Mouse (Mus musculus): ENCODE results near the gene Map7d1.

Map7d1 gene

DNA sequence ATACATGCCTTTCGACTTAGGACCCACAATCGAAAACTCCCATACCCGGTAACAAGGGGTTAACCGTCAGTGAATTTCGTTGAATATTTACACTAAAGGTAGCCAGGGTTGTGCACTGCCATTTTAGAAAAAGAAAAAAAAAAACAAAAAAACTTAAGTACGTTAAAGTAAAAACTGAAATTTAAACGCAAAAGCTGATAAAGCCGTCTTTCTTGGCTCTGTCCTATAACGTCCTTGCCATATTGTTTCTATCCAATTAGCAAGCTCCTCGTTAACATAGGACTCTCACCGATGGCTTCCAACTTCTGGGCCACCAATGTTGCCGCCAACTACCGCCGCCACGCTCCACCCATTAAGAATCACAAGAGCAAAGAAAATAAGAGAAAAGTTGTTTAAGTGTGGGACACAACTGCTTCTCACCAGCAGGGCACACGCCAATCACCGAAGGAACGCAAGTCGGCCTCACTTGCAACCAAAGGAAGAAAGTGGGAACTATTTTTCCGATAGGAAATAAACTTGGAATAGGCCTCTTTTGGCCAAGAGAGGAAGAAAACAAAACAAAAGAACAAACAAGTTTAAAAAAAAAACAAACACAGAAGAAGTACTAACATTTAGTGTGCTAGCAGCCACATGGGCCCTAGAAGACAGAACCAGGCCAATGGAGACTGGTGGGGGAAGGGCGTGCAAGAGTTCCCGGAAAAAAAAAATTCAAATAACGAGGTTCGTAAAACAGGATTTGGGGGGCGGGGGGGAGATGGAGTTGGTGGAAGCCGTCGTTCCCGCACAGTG is 54.4 kb downstream of the Map7d1 start:
- DNase-seq: no peak

DNA sequence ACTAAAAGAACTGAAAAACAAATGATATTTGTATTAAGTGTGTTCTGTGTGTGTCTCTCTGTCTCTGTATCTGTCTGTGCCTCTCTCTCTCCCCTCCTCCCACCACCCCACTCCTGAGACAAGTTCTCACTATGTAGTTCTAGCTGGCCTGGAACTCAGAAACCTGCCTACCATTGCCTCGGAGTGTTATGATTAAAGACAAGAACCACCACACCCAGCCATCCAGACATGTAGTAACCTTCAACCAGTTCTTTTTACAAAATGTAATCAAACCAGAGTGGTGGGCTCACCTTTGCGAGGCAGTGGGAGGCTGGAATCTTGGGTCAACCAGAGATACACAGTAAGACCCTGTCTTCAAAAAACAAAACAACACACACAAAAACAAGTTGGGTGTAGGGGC is 55.5 kb downstream of the Map7d1 start:
- DNase-seq: no peak

DNA sequence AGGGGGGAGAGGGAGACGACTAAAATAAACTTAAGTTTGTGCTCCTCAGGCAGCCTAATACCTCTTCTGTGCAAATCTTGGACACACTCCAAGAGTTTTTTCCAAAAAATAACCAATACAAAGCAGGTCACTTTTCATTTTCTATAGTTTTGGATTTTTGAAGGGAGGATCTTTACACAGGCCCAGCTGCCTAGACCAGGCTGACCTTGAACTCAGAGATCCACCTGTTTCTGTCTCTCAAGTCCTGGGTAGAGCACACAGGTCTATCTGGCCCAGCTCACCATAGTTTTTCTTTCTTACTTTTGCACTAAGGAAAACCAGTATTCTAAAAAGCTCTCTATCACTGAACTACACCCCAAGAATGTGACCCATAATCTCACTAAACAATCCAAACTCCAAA is 56.1 kb downstream of the Map7d1 start:
- no peak for DNase-seq

DNA sequence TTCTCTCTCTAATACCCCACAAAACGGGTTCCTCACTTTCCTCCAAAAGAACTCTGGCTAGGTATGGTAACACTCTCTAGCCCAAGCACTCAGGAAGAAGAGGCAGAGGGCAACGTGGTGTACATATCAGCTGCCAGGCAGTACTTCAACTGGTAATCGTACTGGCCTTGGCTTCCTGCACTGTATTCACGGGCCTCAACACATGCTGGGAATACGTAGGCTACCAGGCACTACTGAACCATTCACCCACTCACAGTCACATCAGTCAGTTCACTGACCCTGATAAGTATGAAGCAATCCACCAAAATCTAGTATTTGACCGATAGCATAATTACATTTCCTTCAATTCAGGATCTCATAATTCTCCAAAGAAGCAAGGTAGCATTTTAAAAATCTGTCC is 56.6 kb downstream of the Map7d1 start:
- no peak for DNase-seq

DNA sequence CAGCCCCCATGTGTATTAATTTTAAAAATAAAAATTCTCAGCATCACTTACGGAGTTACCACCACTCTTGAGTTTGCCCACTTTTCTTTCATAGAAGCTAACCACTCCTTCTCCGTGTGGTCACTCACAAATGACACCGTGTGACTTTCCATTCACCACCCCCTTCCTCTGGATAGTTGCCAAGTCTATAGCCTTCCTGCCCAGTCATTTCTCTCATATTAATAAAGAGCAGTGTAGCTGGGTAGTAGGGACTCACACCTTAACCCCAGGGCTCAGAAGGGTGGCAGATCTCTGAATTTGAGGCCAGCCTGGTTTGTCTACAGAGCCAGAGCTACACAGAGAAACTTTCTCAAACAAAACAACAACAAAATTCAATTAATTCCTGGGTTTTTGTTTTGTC is 58.7 kb downstream of the Map7d1 start:
- no peak for DNase-seq

DNA sequence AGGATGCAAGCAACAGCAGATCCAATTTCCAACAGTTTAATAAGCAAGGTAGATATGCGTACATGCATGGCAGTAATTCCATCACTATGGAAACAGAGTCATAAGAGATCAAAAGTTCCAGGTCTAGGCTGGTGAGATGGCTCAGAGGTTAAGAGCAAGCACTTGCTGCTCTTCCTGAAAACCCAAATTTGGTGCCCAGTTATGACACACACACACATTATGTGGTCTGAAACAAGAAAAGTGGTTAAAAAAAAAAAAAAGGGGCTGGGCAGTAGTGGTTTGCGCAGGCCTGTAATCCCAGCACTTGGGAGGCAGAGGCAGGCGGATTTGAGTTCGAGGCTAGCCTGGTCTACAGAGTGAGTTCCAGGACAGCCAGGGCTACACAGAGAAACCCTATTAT is 61.2 kb downstream of the Map7d1 start:
- no peak for DNase-seq

DNA sequence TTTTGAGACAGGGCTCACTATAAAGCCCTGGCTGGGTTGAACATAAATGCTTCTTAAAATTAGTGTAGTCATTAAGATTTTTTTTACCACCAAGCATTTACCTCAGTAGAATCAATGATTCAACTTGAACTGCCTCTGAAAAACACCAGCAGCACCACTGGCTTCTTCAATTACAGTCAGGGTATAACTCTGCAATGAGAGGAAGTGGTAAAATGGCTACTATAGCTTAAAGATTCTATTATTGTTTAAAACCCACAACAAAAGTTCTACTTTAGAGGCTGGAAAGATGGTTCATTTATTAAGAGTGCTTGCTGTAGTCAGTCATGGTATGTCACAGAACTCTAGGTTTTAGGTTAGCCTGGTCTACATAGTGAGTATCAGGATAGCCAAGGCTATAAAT is 61.9 kb downstream of the Map7d1 start:
- DNase-seq: no peak

DNA sequence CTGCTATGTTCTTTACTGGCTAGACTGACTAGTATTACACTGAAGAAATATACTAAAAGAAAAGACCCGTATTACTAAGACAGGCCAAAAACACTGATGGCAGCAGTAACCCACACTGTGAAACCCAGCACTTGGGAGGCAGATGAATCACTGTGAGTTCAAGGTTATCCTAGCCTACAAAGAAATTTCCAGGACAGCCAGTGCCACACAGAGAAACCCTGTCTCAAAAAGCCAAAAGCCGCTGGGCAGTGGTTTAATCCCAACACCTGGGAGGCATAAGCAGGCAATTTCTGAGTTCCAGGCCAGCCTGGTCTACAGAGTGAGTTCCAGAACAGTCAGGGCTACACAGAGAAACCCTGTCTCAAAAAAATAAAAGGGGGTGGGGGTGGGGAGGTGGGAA is 65.5 kb downstream of the Map7d1 start:
- no peak for DNase-seq

DNA sequence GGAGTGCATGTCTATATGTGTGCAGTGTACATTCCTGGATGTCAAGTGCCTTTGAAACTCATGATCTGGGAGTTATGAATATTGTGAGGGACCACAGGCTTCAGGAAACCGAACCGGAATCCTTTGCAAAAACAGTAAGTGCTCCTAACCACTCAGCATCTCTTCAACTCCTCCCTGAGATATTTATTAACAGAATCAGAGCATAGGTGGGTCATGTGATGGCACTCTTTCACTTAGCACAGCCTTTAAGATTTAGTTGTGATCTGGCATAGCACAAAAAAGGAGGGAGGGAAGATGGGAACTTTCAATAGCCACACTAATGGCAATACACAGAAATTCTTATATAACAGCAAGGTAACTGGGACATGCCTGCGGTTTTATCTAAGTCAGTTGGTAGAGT is 69.0 kb downstream of the Map7d1 start:
- DNase-seq: no peak

DNA sequence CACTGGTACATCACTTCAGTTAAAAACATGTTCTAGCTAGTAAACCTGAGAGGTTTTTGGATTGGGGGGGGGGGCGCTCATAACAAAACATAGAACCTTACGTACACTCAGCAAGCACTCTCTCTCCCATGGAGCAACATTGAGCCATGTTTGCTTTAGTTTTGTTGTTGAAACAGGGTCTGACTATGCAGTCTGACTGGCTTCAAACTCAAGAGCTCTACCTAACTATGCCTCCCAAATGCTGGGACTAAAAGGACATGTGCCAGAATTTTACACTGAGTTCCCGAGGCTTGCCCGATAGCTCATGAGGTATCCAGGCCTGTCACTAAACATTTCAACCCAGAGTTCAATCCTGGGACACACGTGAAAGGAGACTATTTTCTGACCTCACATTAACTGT is 73.1 kb downstream of the Map7d1 start:
- no peak for DNase-seq
